Mouse (Mus musculus): Measurements from ENCODE around the gene Gm20696. TPM values are rescaled to one million over a fixed set of nuclear protein-coding genes. Genes with fewer than 3 reads are reported as not detected.

Gm20696 gene
- total RNA-seq, 1 experiment from 2014 or later = 5.0 TPM

GRCm38 (mm10) chr6:99519806-99520675 lies 146.6 kb downstream of the Gm20696 start:
- DNase-seq = peak; percentile 74

GRCm38 (mm10) chr6:99519052-99519451 lies 147.5 kb downstream of the Gm20696 start:
- no peak for DNase-seq

GRCm38 (mm10) chr6:99515667-99516199 lies 150.9 kb downstream of the Gm20696 start:
- no peak for DNase-seq

DNA sequence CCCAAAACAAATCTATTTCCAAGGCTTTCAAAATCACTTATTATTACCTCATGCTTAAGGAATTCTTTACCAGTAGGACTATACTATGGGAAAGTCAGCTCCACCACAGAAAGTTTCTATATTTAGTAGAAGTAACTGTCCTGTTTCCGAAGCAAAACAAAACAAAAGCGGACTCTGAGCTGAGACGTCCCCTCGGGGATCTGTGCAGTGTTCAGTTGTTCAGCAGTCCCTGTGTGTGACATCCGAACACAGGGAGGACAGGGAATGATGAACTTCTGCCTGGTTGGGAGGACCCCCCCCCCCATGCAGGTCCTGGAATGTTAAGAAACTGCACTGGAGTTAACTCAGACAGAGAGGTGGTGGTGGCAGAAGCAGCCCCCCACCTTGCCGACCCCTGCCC lies 154.7 kb downstream of the Gm20696 start:
- no peak for DNase-seq

DNA sequence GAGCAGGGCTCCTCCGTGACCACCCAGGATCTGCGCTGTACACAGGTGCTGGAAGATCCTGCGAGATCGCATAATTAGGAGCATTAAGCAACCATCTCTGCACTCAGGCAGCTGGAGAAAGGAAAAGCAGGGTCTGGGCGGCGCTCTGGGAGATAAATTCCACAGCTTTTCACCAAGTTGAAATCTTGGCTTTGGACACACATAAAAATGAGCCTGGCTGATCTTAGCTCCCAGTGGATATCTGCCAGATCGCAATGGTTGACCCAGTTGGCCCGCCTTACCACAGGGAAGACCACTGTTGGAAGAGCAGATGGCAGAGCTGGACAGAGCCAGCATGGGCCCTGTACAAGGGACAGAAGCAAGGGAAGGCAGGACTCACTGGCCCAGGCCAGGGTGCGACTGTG lies 157.4 kb downstream of the Gm20696 start:
- DNase-seq = no peak

DNA sequence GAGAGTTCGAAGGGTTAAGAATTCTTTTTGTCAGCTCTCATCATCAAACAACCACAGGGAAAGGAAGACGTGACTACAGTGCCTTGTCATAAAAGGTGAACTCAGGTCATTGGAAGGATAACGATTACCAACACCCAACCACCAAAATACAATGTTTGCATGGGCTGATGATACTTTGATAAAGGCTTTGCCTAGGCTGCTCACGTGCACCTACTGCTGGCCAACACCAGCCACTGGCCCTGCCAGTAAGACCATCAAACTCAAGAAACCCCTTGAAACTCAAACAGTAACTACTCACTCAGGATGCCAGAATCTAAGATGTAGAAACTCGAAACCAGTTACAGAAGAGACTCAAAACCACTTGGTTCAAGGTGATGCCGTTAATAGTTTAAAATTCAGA lies 159.8 kb downstream of the Gm20696 start:
- DNase-seq = peak; percentile 38

GRCm38 (mm10) chr6:99503741-99504140 lies 162.9 kb downstream of the Gm20696 start:
- DNase-seq = no peak

DNA sequence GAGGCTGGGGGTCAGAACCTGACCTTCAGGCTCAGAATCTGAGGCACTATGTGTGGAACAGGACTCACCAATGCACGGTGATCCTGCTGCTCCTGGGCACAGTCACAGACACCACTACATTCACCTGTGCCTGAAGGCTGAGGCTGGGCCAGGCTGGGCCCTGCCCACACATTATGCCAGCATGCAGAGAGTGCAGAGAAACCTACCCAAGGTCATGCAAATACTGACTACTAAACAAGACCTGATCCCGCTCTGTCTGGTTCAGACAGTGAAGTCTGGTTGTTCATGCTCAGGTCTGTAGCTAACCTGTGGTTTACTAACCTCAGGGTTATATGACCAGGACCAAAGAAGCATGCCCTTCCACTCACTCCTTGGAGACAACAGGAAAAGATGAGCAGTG lies 163.9 kb downstream of the Gm20696 start:
- DNase-seq = no peak

GRCm38 (mm10) chr6:99502314-99502713 lies 164.3 kb downstream of the Gm20696 start:
- DNase-seq = no peak

GRCm38 (mm10) chr6:99500570-99501270 lies 165.9 kb downstream of the Gm20696 start:
- no peak for DNase-seq

DNA sequence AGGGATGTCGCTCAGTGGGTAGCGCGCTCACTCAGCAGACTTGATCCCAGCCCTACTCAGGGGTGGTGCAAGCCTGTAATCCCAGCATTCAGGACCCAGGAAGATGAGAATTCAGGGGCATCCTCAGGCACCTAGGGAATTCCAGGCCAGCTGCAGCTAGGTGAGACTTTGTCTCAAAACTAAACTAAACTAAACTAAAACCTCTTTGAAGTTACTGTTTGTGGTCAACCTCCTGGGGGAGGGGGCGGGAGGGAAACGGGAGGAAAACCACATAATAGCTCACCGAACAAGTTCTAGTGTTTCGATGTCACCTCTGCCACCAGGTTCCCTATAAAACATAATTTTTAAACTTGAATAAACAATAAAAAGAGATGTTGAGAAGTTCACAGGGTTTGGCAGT lies 168.5 kb downstream of the Gm20696 start:
- no peak for DNase-seq

DNA sequence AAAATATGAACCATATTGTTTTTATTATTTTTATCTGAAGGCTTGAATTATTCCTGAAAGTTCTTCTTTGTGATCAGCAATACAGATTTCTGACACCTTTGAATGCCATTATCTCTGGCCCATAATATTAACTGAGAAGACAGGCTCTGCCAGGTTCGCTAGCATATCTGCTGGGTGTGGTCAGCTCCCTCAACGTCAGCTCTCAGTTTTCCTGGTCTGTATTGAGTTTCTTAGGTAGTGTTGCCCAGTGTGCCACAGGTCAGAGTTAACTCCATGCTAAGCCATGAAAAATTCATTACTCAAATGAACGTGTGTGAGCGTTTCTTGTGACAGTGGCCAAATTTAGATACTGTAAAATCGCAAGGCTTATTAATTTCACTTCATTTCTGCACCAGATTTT lies 170.5 kb downstream of the Gm20696 start:
- no peak for DNase-seq

DNA sequence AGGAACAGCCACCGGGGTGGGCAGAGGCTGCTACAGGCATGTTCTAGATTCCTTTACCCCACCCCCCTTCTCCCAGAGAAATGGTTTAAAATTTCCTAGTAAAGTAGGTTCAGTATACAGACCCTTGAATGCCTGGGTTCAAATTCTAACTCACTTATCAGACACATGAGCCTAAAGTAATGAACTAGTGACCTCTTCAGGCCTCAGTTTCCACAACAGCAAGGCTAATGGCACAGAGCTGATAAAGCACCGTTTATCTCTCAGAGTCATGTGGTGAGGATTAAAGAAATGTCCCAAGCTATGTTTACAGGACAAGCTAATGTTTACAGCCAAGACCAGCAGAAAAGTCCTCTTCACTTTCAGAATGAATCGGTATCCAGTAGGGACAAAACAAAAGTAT lies 173.7 kb downstream of the Gm20696 start:
- DNase-seq = no peak

- DNase-seq = no peak
Observed at GRCm38 (mm10) chr6:99491979-99492544, 174.5 kb downstream of the Gm20696 start.

- no peak for DNase-seq
Observed at GRCm38 (mm10) chr6:99491146-99491545, 175.5 kb downstream of the Gm20696 start.

DNA sequence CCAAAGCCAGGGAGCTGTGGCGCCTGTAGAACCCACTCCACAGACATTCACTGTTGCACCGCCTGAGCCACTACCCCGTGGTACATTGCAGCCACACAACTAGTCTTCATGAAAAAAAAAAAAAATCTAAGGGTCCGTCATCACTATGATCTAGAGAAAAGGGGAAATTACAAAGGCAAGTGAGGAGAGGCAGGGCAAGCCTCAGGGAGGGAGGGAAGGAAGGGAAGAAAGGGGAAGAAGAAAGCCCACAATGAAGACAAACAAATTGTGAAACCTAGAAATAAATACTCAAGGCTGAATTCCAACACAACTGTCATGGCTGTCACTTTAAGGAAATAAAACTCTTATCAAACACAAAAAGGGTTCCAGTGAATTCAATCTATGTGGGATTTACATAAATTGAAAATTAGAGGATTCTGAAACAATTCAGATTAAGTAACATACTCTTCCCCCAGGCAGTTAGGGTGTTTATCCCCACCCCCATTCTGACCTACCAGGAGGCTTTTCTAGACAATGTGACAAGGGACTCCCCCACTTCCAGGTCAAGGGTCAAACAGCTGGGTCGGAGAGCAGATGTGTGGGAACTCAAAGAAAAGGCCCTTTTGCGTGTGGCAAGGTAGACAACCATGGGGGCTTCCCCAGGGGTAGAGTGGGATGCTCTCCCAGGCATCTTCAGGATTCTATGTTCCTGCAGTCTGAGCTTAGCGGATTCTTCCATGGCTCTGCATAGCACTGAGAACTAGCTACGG lies 176.5 kb downstream of the Gm20696 start:
- no peak for DNase-seq

DNA sequence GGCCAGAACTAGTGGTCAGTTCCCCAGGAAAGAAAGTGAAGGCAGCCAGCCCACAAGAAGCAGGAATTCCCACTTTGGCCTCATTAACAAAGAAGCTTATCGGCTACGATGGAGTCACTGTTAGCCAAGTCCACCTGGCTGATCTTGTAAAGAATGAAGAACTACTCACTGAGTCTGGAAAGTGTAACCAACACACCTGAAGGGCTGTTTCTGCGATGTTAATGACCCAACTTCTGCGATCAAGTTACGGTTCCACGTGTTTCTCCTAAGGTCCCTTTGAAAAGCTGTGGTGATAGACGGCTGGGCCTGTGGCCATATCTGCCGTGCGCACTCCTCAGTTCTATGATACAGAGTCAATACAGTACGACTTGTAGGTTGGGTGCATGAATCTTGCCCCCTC lies 177.2 kb downstream of the Gm20696 start:
- no peak for DNase-seq

GRCm38 (mm10) chr6:99485884-99486640 lies 180.5 kb downstream of the Gm20696 start:
- peak; percentile 53 for DNase-seq

GRCm38 (mm10) chr6:99485217-99485883 lies 181.2 kb downstream of the Gm20696 start:
- DNase-seq = peak; percentile 70

DNA sequence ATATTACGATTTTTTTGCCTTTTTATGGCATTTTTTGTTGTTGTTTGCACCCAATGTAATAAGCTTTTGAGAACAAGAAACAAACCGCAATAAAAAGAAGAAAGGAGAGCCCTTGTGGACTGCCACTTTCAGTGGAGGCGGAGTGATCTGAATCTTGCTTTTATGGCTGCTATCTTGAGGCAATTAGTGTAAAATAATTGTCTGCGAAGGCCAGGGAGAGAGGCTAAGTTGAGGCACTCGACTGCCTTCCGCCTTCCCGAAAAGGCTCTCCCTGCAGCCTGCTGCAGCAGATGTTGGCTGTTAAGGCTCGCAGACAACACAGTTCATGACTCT lies 181.7 kb downstream of the Gm20696 start:
- DNase-seq = no peak

- DNase-seq = no peak
Observed at GRCm38 (mm10) chr6:99484197-99484725, 182.3 kb downstream of the Gm20696 start.

Data from adrenal gland, postnatal 14 days (tissue).